Mouse (Mus musculus): ENCODE results near the gene Wwox.

GRCm38 (mm10) chr8:114986971-114987370 lies 547.5 kb downstream of the Wwox start:
- no peak for TF ChIP-seq CTCF (IDR thresholded peaks at IDR 0.05; ENCODE audit: low read depth)
- TF ChIP-seq EP300 (IDR thresholded peaks at IDR 0.05; ENCODE audit: low read depth), result no peak

Data from liver, embryonic 14.5 days (tissue).